In the genomic region with DNA sequence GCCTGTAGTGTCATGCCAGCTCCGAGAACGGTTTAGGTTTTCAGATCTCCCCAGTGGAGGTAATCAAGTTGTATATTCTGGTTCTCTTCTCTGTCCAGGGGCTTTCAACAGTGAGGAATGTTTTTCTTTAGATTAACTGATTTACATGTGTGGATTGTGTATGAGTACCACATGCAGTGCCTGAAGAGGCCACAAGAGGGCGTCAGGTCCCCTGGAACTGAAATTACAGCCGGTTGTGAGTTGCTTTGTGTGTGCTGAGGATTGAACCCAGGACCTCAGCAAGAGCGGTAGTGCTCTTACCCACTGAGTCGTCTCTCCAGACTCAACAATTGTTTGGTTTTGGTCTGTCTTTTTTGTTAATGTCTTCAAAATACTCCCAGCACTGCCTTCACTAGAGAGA, we compare ENCODE assay signal across 16 mouse cellular contexts. TPM values are rescaled to one million over a fixed set of nuclear protein-coding genes. Genes with fewer than 3 reads are reported as not detected.
A peak's percentile ranks its signal among the peaks of the same experiment; 100 is the strongest.
DNase-seq lines count a peak whose midpoint lies in the region; TF ChIP-seq lines count a peak whose summit lies in the region.
"Had no signal": no experiment of that assay in that cellular context is flagged by ENCODE, and none has a peak within 500 bp of the region (broad histone marks: within the 10 kb centered on the region; RNA-seq: fewer than 3 reads in every experiment).

No protein-coding gene starts in this region.

- peaks cover 3% of the 10 kb centered on the region; the same call in 1 of the 2 replicates for H3K4me1 ChIP-seq in kidney, adult 2 months (ENCODE audit: control insufficient read depth, insufficient read depth, low read length)
- H3K4me1 ChIP-seq in spleen, adult 2 months (ENCODE audit: control insufficient read depth, insufficient read depth, insufficient read length): no peaks in the 10 kb centered on the region; the same call in 1 of the 2 replicates
- peaks cover 30% of the 10 kb centered on the region for H3K4me1 ChIP-seq in small intestine, adult 2 months (ENCODE audit: control insufficient read depth, insufficient read depth, insufficient read length, low read length)

- no peak overlapping the region for H3K27ac ChIP-seq in kidney, adult 2 months (ENCODE audit: insufficient read depth, low read depth, low read length)
- no peak overlapping the region for H3K27ac ChIP-seq in spleen, adult 2 months (ENCODE audit: insufficient read depth, low read length)
- H3K27ac ChIP-seq in small intestine, adult 2 months (ENCODE audit: insufficient read depth, low read depth, low read length): no peak overlapping the region
- H3K27ac ChIP-seq: heart, embryonic 10.5 days; hindbrain, embryonic 14.5 days; midbrain, embryonic 10.5 days had no signal

- no peak for TF ChIP-seq POLR2A in kidney, adult 2 months (IDR thresholded peaks at IDR 0.05; ENCODE audit: low read depth, low read length)
- no peak for TF ChIP-seq POLR2A in spleen, adult 2 months (IDR thresholded peaks at IDR 0.05; ENCODE audit: low read depth, low read length)
- no peak for TF ChIP-seq POLR2A in small intestine, adult 2 months (IDR thresholded peaks at IDR 0.05; ENCODE audit: low read depth, low read length)

- H3K36me3 ChIP-seq in kidney, adult 2 months (ENCODE audit: control insufficient read depth, insufficient read depth, low read length): no peaks in the 10 kb centered on the region
- no peaks in the 10 kb centered on the region for H3K36me3 ChIP-seq in spleen, adult 2 months (ENCODE audit: control insufficient read depth, insufficient read depth, low read length)
- H3K36me3 ChIP-seq in small intestine, adult 2 months (ENCODE audit: control insufficient read depth, insufficient read depth, low read length): peaks cover 16% of the 10 kb centered on the region; the same call in 1 of the 2 replicates
- H3K36me3 ChIP-seq: heart, embryonic 10.5 days; midbrain, embryonic 10.5 days had no signal

- TF ChIP-seq CTCF in kidney, adult 2 months (conservative IDR thresholded peaks at IDR 0.05; ENCODE audit: insufficient read depth, insufficient read length, low read depth, low read length): peak; percentile 46
- peak; percentile 17; the same call in 1 of the 2 replicates for TF ChIP-seq CTCF in spleen, adult 2 months (IDR thresholded peaks at IDR 0.05; ENCODE audit: extremely low read depth, insufficient read depth, insufficient read length, insufficient replicate concordance)
- TF ChIP-seq CTCF in small intestine, adult 2 months (IDR thresholded peaks at IDR 0.05; ENCODE audit: extremely low read depth, insufficient read length, insufficient replicate concordance, low read depth, low read length): peak; percentile 72; the same call in 1 of the 2 replicates

- DNase-seq in kidney, adult 2 months: no peak
- DNase-seq in kidney, postnatal 14 days: no peak
- DNase-seq in spleen, adult 2 months (ENCODE audit: low read depth in 1 of 2, low spot score in 2 of 2): no peak
- DNase-seq in spleen, adult 18-20 months: no peak
- DNase-seq in NIH3T3 (ENCODE audit: low read depth): peak; percentile 26
- DNase-seq in neural tube, embryonic 10.5 days (ENCODE audit: extremely low spot score, low spot score): no peak
- DNase-seq in ovary, postnatal 14 days (ENCODE audit: low spot score): no peak
- DNase-seq: adrenal gland, adult 8-10 months; embryo, embryonic 11 days had no signal

- no peak overlapping the region for H3K4me3 ChIP-seq in kidney, adult 2 months (ENCODE audit: insufficient read depth, low read depth, low read length)
- no peak overlapping the region for H3K4me3 ChIP-seq in spleen, adult 2 months (ENCODE audit: extremely low read depth, insufficient read depth, insufficient read length)
- H3K4me3 ChIP-seq in small intestine, adult 2 months (ENCODE audit: low read depth, low read length): no peak overlapping the region
- H3K4me3 ChIP-seq: heart, embryonic 10.5 days; midbrain, embryonic 10.5 days had no signal

- no peaks in the 10 kb centered on the region for H3K27me3 ChIP-seq in kidney, adult 2 months (replicated peaks; ENCODE audit: control insufficient read depth, insufficient read depth, low read length)
- no peaks in the 10 kb centered on the region for H3K27me3 ChIP-seq in spleen, adult 2 months (ENCODE audit: control insufficient read depth, insufficient read depth, low read length)
- H3K27me3 ChIP-seq in small intestine, adult 2 months (ENCODE audit: control insufficient read depth, insufficient read depth, low read length): no peaks in the 10 kb centered on the region

- 69% methylated on average over 6 of the region's 6 CpGs for WGBS in kidney, adult 2 months
- WGBS in spleen, adult 2 months: 83% methylated on average over 6 of the region's 6 CpGs
- WGBS in small intestine, adult 2 months: 81% methylated on average over 6 of the region's 6 CpGs

RNA-seq across cellular contexts. Expression of gene Spaca4, which starts 20.9 kb away (rescaled TPM):
- polyA plus RNA-seq in kidney, adult 2 months (2012; rRNA removed): 0.15 and 0.28 TPM in 2 replicates
- polyA plus RNA-seq in spleen, adult 2 months (2012; rRNA removed): not detected in 2 replicates
- 0.20 and 0.38 TPM in 2 replicates for polyA plus RNA-seq in small intestine, adult 2 months (2012; rRNA removed)
- polyA plus RNA-seq: heart, embryonic 10.5 days; hindbrain, embryonic 14.5 days; kidney, embryonic 16.5 days; liver, embryonic 16.5 days; midbrain, embryonic 10.5 days; neural tube, embryonic 11.5 days had no signal

RNA-seq across cellular contexts. Expression of gene Fam83e, which starts 25.5 kb away (rescaled TPM):
- polyA plus RNA-seq in kidney, adult 2 months (2012; rRNA removed): 0.19 and 0.35 TPM in 2 replicates
- 0.09 and 0.26 TPM in 2 replicates for polyA plus RNA-seq in spleen, adult 2 months (2012; rRNA removed)
- 64.5 and 102 TPM in 2 replicates for polyA plus RNA-seq in small intestine, adult 2 months (2012; rRNA removed)

RNA-seq across cellular contexts. Expression of gene Sphk2, which starts 28.7 kb away (rescaled TPM):
- 57.2 and 68.3 TPM in 2 replicates for polyA plus RNA-seq in kidney, adult 2 months (2012; rRNA removed)
- polyA plus RNA-seq in spleen, adult 2 months (2012; rRNA removed): 41.0 and 56.3 TPM in 2 replicates
- polyA plus RNA-seq in small intestine, adult 2 months (2012; rRNA removed): 87.3 and 164 TPM in 2 replicates

RNA-seq across cellular contexts. Expression of gene Rpl18, which starts 31.3 kb away (rescaled TPM):
- 955 and 1,014 TPM in 2 replicates for polyA plus RNA-seq in kidney, adult 2 months (2012; rRNA removed)
- 1,792 and 2,504 TPM in 2 replicates for polyA plus RNA-seq in spleen, adult 2 months (2012; rRNA removed)
- polyA plus RNA-seq in small intestine, adult 2 months (2012; rRNA removed): 820 and 1,370 TPM in 2 replicates

RNA-seq across cellular contexts. Expression of gene Lmtk3, which starts 37.0 kb away (rescaled TPM):
- 5.7 and 7.3 TPM in 2 replicates for polyA plus RNA-seq in kidney, adult 2 months (2012; rRNA removed)
- 3.6 and 3.7 TPM in 2 replicates for polyA plus RNA-seq in spleen, adult 2 months (2012; rRNA removed)
- 1.9 and 2.1 TPM in 2 replicates for polyA plus RNA-seq in small intestine, adult 2 months (2012; rRNA removed)
- polyA plus RNA-seq: liver, embryonic 16.5 days had no signal

Comparison
In these comparisons a context has a peak if more than half of its experiments do, and no peak if none do; other contexts are left out.
1. CTCF ChIP-seq: peak in every context shown above with its lines; median percentile 72 in small intestine, adult 2 months; 46 in kidney, adult 2 months; 17 in spleen, adult 2 months.
2. RNA of gene Fam83e, which starts 25.5 kb away (polyA plus RNA-seq): 64.5 to 102 TPM in small intestine, adult 2 months; 0.19 to 0.35 TPM in kidney, adult 2 months and 0.09 to 0.26 TPM in spleen, adult 2 months; every median in the first group is over 10 times any median in the second.